Mouse (Mus musculus) thymus, postnatal 36 days (tissue): ENCODE results near the gene Rps6.
A peak's percentile ranks its signal among the peaks of the same experiment; 100 is the strongest.

Source experiments
- DNase-seq, 2 experiments: peaks; one replicate each; pipeline ENCODE4 v3.0.0; 2022; ENCODE audit warnings: mixed read lengths in 2 of 2

Gene Rps6

DNA sequence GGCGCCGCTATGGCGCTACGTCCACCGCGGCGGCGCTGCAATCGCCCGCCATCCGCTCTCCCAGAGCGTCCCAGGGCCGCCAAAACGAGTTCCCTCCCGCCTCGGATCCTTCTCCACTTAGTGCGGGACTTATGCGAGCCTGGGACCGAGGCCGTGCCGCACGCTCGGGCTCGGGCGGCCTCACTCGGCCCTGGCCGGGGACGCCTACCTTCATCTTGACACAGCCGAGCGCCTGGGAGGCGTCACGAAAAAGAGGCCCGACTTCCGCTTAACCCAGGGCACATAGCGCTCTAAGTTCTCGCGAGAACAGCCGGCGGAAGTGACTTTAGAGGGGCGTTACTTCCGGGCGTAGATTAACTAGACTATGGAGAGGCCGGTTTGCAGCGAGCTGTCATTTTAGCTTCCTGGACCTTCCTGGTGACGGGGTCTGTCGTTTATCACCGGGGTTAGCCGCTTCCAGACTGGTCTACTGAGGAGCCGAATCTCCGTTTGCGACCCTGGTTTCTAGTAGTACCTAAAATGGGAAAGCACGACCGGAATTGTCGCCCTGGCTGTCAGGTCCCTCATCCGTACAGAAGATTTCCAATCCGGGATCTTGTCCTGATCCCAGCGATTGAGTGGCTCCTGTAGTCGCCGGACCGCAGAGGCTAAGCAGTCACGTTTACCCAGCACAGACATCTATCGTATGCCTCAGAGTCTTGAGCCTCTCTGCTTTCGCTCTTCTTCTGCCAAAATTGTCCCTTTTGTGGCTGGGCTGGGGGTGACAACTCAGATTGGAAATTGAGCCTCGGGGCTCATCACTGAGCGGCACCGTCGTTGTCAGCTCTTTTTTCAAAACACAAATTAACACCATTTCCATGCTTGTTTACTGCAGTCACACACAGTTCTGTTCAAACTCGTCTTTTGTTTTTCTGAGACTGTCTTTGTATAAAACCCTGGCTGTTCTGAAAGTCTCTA is at the start of gene Rps6:
Gene Rps6, minus strand, starts transcription at position 300 of the 957 bp plus-strand sequence.
- peak; percentile 93 to 94 for DNase-seq

DNA sequence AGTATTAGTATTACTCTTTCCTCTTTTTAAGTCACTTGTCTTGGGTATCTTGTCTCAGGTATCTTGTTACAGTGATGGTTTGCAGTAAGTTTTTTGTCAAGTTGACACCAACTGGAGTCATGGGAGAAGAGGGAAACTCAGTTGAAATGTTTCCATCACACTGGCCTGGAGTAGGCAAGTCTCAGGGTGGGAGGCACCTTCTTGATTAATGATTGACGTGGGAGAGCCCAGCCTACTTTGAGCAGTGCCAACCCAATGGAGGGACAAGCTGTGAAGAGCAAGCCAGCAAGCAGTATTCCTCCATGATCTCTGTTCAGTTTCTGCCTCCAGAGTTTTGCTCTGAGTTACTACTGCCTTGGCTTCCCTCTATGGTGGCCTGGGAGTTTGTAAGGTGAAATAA is 48.7 kb upstream of the Rps6 start:
- no peak for DNase-seq

DNA sequence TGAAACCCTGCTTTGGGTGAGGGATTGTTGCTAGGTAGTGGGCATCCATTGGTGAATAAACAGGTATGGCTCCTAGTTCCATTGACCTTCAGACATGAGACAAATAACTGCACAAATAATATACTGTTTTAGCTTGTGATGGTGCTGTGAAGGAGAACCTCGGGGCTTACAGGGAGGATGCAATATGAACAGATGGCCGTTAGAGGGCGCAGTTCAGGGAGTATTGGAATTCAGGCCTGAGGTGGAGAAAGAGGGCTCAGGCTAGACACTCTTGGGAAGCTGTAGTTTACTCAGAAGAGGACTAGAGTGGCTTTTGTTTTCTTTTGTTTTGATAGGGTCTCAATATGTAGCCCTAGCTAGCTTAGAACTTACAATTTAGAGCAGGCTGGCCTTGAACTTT is 47.8 kb upstream of the Rps6 start:
- no peak for DNase-seq

DNA sequence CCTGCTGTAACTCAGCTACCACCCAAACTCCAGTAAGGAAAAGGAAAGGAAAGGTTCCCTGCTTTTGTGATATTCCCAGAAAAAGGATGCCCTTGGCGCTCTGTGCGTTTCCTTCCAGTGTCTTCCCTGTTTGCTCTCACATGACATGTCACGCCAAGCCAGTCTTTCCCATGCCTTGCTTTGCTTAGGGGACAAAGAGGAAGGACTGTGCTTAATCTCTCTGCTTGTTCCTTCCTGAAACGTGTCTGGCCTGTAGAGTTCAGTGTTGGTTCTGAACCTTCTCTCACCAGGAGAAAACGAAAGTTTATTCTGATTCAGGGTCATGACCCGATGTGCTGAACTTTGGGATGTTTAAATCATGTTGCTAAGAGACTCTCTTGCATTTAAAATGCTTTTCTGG is 45.1 kb upstream of the Rps6 start:
- DNase-seq: no peak

DNA sequence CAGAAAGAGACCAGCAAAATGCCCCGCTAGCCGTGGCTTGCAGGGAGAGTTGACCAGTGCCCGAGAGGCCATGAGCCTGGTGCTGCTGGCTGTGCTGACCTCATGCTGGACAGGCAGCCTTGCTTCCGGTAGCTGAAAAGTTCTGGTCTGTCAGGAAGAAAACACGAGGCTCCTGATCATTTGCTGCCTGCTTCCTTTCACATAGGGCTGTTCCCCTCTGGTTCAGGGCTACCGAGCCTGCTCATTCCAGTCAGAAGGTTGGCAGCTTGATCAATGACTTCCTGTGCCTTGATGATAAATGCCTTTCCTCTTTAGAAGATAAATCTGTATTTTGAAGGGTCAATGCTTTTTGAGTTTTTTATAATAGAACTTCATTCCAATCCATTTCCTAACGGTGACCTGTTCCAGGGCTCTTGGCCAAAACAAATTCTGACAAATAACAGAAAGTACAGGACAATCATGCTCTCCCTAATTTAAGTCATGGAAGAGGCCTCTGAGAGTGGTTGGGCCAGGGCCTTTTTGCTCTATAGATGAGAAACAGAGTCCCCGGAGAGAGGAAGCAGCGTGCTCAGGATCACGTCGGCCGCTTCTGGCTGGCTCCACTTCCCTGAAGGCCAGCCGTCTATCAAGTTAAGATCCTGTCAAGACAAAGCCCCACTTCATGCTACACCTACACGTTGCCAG is 41.7 kb upstream of the Rps6 start:
- no peak for DNase-seq

DNA sequence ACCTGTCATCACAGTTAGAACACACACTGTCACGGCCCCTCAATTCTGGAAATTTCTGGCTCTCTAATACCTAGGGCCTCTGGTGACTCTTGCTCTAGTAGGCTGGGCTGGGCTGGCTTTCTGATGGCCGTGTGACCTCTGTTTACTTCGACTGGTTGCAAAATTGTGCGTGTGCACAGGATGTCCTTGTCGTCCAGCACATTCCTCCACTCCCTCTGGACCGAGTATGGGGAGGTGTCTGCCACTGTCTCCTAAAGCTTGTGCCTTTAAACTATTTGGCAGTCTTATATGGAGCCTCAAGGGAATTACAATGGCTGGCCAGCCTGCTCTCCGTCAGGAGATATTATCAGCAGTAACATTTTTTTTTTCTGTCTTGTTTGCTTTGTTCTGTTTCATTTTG is 40.2 kb upstream of the Rps6 start:
- DNase-seq: no peak

DNA sequence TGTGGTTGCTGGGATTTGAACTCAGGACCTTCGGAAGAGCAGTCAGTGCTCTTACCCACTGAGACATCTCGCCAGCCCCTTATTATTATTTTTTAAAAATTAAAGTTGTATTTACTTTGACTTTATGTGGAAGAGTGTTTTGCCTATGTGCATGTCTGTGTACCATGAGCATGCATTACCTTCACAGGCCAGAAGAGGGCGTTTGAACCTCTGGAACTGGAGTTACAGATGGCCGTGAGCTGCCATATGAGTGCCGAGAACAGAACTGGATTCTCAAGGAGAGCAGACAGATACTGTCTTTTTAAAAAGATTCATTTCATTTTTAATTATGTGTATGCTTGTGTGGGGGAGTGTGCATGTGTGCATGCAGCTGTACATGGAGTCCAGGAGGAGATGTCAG is 30.7 kb upstream of the Rps6 start:
- DNase-seq: peak in 1 of 2 experiments; percentile 12

DNA sequence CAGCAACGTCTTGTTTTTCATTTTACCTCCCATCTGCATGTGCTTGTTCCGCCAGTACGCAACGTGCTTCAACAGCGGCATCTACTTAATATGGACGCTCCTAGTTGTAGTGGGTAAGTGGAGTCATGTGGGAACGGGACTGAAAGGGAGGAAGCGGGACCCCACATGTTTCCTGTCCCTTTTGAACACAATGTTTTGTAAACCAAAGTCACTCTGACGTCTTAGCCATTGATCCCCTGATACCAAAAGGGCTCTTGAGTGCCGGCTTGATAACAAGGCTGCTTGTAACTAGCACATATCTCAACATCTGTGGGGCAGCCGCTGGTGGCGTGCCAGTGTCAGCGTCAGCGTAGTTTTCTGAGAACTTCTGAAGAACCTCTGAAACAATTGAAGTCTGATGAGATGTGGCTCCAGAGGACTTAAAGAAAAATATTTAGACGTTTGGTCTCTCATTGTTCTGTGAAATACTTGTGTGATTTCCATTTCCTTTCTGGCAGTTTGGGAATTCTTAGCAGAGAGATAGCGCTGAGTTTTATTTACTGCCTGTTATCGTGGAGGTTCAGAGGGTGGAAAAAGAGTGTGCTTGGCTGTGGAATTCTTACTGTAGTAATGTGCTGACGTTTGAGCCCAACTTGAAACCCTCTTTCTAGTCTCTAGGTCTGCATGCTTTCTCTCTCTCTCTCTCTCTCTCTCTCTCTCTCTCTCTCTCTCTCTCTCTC is 29.1 kb upstream of the Rps6 start:
- peak; percentile 46 to 48 for DNase-seq

DNA sequence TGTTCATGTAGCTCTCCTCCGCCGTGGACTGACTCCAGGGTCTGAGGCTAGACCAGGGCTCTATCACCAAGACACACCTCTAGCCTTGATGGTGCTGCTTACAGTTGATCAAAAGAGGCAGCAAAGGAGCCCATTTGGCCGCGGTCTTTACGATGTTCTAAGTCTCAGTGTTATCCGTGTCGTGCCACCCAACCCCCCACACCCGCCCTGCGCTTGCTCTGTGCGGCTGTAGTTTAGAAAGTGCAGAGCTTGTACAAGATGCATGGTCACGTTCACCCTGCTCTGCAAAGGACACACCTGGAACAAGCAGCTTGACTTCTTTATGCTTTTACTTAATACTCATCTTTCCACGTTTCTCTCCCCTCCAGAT is 28.6 kb upstream of the Rps6 start:
- DNase-seq: peak in 1 of 2 experiments; percentile 31

DNA sequence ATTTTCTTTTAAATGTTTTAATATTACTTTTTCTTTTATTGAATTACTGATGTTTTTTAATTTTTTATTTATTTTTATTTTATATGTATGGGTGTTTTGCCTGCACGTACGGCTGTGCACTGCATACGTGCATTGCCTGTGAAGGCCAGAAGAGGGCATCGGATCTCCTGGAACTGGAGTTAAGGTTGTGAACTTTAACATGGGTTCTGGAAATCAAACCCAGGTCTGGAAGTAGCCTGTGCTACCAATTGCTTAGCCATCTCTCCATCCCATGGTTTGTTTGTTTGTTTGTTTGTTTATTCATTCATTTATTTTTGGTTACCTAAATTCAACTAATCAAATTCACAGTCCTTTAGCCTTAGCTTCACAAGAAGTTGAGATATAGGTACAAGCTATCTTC is 27.7 kb upstream of the Rps6 start:
- peak; percentile 61 for DNase-seq

DNA sequence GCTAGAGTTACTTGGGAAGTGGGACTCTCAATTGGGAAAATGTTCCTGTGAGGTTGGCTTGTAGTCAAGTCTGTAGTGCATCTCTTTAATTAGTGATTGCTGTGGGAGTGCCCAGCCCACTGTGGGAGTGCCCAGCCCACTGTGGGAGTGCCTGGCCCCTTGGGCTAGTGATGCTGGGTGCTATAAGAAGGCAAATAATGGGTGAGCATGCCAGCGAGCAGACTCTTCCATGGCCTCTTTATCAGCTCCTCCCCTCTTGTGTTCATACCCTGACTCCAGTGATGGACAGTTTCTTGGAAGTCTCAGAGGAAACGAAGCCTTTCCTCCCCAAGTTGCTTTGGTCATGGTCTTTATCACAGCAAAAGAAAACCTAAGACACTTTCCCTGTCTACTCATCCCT is 25.2 kb upstream of the Rps6 start:
- DNase-seq: no peak

DNA sequence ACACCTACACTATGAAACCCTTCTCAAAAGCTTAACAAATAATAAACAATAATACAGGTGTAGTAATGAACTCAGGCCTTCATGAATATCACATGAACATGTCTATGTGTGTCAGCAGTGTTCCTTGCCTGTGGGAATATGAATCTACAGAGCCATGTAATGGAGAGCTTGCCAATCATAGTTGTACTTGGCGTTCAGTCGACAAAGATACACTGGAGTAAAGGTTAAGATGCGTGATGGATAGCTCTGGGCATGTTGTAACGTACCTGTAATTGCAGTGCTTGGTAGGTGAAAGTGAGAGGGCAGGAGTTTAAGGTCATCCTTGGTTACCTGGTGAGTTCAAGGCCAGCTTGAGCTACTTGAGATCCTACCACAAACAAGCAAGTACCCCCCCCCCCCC is 24.0 kb upstream of the Rps6 start:
- no peak for DNase-seq

DNA sequence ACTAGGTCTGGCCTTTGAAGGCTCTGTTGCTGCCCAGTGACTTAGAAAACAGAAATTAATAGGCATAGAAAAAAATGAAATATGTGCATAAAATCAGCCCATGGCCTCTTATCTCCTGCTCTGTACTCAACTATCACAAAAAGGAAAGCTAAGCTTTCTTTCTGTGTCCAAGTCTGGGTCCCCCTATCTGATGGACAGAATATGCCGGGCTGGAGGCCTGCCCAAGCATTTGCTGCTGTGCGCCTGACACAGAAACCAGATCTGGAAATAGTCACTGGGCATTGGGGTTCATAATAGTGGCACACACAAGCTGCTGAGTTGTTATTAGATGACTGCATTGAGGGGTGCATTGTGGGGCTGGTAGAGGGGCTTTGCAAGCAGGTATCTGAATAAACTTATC is 22.3 kb upstream of the Rps6 start:
- DNase-seq: no peak

DNA sequence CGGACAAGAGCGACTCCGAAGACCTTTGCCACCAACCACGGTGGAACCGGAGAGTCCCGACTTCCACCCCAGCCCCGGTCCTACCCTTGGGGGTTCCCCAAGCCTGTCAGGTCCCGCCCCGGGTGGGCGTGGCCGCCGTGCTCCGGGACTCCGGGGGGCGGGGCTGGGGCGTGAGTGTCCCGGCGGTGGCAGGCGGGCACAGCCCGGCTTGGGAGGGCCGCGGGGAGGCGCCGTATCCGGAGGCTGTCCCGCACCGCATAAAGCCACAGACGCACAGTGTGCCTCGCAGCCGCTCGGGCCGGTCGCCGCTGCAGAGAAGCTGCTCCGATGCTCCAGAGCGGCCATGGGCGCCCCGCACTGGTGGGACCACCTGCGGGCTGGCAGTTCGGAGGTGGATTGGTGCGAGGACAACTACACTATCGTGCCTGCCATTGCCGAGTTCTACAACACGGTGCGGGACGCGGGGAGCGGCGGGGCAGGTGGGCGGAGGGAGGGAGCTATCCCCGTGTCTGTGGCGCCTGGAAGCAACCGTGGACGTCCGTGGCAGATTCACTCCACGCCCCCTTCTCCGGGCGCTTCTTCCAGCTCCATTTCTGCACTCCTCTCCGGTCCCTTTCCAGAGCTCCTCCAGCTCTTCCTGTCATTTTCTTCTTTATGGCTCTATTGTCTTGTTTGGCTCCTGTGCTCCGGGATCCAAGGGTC is 17.1 kb upstream of the Rps6 start, which contains the start of gene Acer2:
Gene Acer2, plus strand, starts transcription at position 251 of the 702 bp plus-strand sequence.
- peak; percentile 93 to 94 for DNase-seq

DNA sequence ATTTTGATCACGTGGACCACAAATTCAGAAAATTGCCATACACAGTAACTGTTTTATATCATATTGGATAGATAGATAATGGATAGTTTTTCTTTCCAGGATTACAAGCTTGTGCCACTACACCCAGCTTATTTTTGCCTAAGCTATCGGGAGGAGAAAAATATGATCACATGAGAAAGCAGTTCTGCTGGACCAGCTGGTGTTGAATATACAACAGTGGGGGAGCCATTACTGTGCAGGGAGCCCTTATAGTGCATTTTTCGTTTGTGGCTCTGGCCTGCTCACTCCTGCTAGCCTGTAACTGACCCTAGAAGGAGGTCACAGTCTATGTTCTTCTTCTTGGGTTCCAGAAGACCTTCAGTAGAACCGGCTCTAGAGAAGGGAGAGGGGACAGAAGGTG is 15.9 kb upstream of the Rps6 start:
- no peak for DNase-seq

DNA sequence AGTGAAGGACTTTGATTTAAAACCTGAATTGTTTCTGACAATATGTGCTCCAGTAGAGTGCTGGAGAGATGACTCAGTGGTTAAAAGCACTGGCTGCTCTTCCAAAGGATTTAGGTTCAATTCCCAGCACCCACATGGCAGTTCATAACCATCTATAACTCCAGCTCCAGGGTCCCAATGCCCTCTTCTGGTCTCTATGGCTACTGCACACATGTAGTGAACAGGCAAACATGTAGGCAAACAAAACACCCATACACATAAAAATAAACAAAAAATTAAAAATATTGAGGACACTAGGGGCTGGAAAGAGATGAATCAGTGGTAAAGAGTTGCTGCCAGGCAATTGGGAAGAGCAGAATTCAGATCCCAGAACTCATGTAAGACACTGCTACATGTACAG is 14.8 kb upstream of the Rps6 start:
- no peak for DNase-seq

DNA sequence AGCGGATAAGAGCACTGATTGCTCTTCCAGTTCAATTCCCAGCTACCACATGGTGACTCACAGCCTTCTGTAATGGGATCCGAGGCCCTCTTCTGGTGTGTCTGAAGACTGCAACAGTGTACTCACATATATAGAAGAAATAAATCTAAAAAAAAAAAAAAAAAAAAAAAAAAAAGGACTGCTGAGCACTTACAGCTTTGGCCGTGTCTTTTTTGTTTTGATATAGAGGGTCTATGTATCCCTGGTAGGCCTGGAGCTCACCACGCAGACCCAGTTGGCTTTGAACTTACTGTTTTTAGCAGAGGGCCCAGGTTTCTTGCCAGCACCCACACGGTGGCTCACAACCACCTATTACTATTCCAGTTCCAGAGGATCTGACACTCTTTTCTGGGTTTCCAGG is 6.9 kb upstream of the Rps6 start:
- no peak for DNase-seq

DNA sequence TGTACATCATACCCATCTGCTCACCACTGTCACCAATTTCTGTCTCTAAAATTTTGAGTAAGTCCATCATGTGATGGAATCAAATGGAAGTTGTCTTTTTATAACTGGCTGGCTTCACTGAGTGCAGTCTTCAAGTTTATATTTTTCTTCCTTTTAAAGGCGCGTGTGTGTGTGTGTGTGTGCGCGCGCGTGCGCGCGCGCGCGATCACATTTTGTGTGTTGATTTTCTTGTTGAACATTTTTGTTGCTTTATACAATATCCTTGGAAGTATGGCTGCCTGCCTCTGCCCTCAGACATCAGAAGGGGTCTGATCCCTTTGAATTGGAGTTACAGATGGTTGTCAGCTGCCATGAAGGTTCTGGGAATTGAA is 843 bp upstream of the Rps6 start:
- DNase-seq: no peak

DNA sequence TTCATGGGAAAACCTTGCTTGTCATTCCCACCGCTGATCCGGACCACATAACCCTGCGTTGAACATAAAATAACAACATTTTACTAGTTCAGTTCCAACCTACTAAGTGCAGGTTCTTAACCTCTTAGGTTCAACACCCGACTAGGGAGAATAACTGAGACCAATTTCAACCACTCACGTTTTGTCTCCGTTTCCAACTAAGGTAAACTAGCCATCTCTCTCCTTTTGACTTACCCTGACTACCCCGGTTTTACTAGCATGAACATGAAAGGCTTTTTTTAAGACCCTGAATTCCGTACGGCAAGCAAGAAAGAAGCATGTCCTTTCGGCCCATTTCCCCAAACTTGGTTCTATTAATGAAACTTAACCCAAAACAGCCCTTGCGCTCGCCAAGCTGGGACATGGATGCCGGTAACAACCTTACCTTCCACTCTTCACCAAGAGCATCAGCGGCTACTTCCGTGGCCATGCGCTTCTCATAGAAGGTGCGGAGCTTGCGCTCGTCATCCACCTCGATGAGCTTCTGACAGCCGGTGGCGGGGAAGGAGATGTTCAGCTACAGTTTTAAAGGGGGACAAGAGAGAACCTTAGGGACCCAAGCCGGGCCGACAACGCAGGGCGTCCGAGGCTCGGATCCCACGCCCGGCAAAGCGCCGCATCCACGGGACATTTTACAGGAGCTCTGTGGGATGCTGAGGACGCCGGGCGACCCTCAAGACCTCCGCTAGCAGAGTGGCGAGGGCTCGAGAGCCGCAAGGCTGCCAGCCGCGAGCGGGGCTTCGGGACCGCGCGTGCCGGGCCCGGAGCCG is 704 bp downstream of the Rps6 start:
- no peak for DNase-seq

DNA sequence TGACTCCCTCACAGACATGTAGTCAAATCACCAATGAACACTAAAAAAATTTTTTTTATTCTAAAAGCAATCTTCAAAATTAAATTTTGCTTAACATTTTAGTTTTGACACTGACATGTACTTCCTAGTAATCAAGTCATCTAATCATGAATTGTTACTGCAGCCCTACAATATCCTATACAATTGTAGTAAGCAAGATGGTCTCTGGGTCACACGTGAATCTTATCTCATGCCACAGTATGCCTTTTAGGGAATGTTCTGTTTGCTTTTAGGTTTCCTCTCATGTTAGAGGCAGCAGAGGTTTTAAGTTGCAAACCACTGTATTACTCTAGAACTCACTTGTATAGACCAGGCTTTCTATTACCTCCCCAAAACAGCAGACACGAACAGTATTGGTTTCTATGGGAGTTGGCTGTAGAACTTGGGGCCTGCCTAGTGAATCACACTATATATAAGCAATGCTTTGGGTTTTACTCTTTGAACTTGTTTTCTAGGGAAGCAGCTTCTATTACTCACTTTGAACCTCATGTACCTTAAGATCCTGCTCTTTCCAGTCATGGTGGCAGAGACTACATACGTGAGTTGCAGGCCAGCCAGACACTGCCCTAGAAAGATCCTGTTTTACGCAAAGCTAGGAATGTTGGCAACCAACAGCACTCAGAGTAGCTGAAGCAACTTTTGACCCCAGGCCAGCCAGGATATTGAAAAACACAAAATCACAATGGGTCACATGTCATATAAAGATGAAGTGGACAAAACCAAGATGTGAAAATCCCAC is 4.2 kb downstream of the Rps6 start:
- DNase-seq: no peak

DNA sequence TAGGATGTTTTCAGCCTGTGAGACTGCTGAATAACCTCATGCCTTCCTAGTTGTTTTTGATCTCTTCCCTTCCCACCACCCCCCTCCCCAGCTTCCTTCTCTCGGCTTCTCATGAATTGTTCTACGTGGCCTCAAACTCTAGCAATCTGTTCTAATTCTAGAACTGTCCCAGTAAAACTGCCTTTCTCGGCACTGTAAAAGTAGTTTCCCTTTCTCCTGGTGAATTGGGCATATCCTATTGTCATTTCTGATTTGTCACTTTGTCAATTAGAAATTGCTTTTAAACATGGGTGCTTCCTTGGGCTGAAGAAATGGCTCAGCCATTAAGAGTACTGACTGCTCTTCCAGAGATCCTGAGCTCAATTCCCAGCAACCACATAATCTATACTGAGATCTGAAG is 5.2 kb downstream of the Rps6 start:
- no peak for DNase-seq
